Mouse (Mus musculus) liver (tissue): ENCODE data around the gene Dennd5a.

Experiments used
- DNase-seq: peaks from one replicate; pipeline ENCODE4 v3.0.0-alpha.2; 2020; ENCODE audit warnings: mixed read lengths

Dennd5a gene

DNA sequence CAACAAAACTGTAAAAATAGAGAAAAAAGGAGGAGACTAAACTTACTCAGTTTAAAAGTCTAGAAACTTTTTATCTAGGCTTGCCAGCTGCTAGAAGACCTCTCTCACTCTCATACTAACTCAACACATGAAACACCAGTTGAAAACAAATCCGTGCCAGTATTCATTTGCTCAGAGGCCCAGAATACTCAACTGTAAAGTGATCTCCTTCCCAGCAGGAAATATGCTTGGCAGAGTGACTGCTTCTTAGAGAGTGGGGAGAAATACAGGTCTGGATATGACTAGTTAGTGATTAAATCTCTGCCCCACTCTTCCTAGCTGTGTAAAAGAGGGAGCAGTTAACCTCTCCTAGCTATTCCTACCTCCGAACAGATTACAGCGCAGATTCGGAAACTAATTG, 2.3 kb upstream of the Dennd5a start:
- DNase-seq = no peak

DNA sequence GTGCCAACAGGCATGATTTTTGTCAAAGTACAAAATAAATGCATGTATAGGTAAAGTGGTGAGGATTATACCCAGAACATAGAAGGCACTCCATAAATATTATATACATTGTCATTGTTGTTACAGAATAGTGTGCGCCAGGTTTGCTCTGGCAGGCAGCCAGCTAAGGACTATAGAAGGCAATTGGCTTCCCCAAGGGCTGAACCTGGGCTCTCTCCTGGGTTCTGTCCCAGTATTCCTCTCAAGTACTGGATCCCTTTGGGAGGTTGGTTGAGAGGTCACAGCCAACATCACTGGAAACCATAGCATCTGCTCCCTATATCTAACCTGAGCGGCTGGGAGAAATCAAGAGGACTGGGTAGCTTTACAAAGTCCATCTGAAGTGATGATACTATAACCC, 1.3 kb upstream of the Dennd5a start:
- no peak for DNase-seq

DNA sequence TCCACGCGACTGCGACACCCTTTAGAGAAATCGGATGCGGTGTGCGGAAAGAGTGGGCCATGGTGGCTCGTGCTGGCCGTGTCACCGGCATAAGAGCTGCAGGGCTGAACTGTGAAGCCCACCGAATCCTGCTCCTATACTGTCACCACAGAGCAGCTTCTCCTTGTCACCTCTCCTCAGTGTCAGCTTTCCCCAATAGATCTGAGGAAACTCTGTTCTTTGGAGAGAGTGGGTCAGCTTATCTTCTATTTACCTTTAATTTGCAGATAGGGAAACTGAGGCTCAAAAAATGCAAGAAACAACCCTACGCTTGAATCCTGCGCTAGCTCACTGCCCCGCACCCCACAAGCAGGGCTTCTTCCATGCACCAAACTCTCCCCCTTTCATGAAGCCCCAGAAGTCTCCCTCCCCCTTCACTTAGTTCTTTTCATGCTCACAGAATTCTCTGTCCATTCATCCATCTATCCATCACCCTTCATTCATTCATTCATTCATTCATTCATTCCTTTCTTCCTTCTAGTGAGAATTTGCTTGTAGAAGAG, 414 bp upstream of the Dennd5a start:
- no peak for DNase-seq

DNA sequence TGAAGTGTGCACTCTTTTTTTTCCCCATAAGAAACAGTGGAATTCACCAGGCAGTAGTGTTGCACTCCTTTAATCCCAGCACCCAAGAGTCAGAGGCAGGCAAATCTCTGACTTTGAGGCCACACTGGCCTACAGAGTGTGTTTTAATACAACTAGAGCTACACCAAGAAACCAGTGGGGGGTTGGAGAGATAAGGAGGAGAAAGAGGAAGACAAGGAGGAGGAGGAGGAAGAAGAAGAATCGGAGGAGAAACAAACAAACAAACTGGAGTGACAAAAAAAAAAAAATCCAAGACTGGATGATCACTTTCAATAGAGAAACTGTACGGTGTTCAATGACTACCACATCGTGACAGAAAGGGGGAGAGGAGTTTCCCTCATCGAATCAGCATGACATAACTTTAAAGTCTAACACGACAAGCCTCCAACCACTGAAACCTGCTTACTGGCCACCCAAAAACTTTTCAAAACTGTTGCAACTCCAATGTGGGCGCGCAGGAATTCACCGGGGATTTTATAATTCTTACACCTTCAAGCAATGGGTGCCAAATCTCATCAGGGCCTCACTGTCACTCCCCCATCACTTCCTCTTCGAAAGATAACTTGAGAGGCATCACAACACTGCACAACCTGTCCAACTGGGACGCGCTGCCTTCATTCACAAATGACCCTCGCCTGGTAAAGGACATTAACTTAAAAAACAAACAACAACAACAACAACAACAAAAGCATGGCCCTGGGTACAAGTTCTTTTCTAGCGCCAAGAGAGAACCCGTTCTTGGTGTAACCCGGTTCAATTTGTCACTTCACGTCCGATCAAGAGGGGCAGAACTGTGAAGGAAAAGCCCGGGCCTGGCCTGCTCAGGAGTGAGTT, 1.2 kb downstream of the Dennd5a start:
- peak; percentile 33 for DNase-seq

DNA sequence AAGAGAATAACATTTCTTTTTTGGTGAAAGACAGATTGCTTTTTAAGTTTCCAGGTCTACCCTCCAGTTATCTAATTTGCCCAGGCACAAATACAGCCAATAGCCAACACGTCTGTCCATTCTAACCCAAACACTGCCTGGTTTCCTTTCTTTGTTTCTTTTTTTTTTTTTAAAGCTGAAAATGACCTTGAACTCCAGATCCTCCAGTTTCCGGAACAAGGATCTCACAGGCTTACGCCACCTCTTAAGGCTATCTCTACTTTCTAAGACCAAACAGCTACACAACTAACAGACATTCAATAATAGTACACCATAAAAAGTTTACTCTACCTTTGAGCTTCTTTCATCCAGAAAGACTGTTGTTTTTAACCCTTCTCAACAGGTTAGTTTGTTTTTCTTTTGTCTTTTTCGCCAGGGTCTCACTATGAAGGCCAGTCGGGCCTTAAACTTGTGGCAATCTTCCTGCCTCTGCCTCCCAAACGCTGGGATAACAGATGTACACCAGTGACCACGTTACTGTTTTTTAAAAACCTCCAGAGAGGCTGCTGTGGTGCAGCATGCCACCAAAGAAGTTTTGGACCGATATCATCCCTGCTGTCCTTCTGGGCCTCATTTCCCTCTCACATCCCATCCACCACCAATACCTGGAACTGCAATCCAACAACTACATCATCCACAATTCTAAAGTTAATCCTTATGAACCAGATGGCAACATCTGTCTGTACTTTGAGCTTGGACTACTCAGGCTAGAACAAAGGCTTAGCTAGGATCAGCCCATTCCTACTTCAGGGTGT, 2.1 kb downstream of the Dennd5a start:
- DNase-seq = no peak

DNA sequence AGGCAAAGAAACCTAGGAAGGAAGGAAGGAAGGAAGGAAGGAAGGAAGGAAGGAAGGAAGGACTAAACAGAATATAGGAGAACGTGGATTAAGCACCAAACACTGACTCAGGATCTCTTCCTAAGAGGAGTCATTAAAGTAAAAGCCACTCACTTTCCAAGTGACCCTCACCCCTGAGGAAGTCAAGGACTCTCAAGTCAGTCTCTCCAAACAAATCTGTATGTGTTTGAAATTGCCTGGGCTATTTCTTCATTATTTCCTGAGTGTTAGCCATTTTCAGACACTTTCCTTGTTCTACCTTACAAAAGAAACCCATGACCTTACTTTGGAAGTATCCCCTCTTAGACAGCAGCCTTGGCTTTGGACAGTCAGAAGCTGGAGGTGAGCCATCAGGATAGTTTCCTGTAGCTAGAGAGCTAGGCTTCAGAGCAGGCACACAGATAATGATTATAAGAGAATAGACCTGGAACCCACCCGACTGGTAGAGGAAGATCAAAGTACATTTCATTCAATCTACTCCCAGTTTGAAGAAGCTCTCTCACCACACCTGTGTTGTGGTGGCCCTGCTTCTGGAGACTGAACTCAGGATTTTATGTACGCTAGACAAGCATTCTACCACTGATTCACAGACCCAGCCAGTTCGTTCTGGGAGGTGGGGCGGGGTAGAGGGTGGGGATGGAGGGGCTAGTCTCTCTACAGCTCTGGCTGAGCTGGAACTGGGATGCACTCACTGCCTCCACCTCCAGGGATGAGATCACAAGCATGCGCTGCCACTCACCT, 5.5 kb downstream of the Dennd5a start:
- no peak for DNase-seq

DNA sequence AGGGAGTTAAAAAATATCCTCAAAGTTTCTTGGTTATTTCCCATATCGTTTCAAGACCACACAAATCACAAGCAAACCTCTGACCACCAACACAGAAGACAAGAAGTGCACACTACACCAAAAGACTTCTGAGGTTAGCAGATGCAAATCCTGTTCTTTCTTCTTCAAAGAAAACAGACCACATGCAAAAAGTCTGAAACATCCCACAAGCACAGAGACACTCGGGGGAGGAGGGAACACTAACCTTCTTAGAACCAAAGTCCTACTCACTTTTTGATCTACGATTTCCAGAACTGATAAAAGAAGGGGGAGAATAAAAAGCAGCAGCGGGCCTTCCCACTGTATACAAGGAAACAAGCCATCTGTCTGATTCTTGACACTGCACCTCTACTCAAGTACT, 9.0 kb downstream of the Dennd5a start:
- DNase-seq = no peak

DNA sequence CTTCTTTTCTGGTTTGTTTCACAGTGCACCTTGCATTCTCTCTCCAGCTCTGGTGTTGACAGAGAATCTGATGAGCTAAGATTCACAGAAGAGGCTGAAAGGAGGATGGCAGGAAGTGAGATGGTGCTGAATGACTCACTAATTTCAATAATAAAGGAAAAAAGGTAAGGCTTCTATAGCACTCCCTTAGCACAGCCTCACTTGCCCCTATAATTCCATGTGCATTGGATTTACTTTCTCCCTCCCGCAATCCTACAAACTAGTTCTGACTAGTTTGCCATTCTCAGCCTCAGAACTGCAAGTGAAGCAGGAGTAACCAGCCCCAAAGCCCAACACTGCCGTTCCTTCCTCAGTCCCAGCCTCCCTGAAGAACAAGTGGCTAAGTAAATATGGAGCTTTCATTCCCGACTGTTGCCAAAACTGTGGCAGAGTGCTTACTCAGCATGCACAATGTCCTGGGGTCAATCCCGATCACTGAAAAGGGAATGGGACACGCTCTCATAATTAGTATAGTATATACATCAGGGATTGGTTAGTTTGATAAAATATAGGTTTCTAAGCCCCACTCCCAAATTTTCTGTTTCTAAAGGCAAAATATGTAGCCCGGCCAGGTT, 15.7 kb downstream of the Dennd5a start:
- DNase-seq = no peak

DNA sequence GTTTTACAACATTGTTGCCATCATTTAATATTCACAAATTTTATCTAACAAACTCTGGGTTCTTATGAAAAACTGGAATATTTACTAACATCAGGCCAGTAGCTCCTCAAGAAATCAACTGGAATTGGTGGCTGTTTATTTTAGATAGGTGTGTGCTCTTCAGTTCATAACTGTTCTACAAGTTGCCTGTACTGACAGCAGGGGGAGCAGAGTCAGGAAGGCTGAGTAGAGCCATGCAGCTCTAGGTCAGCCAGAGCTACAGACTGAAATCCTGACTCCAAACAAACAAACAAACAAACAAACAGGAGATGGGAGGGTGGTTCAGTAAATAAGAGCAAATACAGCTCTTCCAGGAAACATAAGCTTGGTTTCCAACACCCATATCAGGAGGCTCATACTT, 30.6 kb downstream of the Dennd5a start:
- no peak for DNase-seq

DNA sequence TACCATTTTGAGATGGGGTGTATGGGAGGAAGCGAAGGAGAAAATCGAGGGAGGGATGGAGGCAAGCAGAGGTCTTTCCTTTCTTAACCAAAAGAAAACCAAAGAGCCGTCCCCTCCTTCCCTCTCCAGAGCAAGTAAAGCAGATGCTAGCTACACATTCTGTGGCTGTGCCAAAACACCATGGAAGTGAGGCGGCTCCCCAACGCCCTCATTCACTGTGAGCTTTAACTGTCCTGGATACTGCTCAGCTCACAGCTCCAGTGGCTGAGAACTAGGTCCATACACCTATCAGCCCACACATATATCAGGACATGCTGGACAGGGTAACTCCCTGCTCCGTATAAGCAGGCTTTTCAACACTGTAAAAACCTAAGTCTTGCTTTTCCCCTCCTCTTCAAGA, 31.9 kb downstream of the Dennd5a start:
- no peak for DNase-seq

DNA sequence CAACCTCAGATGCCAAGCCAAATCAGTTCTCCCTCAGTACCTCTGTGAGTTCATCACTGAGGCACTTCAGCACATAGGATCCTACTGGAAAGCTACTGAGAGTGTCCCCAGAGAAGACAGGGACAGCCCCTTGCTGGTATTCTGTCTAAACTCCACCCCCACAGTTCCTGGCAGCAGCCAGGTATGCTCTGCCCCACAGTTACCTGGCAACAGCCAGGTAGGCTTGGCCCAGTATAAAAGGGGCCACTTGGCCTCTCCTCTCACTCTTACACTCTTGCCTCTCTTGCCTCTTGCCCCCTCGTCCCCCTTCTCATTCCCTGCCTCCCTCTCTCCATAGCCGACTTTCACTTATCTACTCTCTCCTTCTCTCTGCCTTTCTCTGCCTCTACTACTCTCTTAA, 35.3 kb downstream of the Dennd5a start:
- DNase-seq = no peak

DNA sequence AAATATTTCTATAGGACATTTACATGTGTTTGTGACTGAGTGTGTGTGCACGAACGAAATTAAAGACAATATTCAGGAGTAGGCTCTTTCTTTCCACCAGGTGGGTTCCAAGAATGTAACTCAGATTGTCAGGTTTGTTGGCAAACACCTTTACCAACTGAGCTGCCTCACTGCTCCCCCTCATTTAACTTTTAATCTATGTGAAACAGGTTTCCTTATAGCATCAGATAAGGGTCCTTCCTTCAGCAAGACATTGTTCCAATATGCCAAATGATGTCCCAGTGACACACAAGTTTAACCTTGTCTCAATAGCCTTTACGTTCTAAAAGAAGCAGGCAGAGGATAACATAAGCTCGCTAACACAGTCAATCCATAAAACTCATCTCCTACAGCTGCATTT, 37.4 kb downstream of the Dennd5a start:
- DNase-seq = no peak

DNA sequence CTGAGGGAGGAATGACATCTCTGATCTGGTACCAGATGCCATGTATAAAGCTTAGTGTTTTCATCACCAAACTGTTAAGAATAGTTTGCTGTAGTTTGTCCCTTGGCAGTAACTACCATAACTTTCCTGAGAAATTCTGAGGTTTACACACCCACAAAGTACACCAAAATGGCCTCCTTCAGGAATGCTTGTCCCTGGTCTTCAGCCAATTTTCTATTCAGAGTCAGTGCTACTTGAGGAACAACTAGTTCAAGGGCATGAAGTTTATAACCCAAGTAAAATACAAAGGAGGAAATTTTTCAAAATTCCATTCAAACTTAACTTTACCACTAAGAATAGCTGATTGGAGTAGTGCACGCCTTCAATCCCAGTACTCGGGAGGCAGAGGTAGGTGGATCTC, 54.1 kb downstream of the Dennd5a start:
- DNase-seq = no peak

DNA sequence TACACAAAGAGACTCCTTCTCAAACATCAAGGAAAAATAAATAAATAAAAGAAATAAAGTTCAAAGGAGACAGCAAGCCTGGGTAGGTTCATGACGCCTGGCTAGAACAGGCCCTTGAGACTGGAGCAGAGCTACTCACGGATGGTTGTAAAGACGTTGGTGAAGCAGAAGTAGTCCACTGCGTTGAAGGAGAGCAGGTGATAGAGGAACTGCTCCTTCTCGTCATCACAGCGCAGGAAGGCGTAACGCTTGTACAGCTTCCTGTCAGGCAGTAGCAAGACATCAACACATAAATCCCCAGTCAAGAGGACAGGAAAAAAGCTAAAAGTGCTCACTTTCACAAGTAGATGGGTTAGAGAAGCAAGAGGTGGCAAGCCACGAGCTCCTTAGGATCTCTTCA, 59.3 kb downstream of the Dennd5a start:
- DNase-seq = no peak

DNA sequence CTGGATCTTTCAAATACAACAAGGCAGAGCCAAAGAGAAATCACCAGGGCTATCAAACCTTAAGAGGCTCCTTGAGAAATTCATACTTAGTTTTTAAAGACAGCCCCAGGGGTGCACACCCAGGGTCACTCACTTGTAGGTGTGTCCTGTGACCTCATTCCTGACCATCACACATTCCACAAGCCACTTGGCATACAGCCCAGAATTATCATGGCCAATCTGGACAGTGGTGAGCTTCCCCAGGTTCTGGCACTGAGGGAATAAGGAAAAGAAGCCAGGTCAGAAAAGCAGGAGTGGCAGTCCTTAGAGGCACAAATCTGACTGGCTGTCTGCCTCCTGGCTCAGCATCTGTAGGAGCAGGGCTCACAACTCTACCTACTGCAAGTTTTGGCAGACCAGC, 61.4 kb downstream of the Dennd5a start:
- no peak for DNase-seq

DNA sequence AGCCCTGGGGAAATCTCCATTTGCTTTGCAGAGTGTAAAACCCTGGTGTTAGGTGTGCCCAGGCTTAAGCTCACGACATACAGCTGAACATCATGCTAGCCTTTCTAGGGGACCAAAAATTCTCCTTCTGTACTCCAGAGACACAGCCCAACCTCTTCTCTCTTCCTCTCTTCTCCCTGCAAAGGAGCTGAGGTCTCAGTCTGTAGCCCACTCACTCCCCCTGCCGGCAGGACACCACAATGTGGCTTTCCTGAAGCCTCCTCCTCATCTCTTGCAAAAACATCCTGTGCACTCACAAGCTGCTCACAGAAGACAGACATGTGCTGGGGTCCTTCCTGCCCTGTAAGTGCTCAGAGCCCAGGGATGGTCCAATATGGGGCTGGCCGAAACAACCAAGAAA, 67.7 kb downstream of the Dennd5a start:
- peak; percentile 71 for DNase-seq

DNA sequence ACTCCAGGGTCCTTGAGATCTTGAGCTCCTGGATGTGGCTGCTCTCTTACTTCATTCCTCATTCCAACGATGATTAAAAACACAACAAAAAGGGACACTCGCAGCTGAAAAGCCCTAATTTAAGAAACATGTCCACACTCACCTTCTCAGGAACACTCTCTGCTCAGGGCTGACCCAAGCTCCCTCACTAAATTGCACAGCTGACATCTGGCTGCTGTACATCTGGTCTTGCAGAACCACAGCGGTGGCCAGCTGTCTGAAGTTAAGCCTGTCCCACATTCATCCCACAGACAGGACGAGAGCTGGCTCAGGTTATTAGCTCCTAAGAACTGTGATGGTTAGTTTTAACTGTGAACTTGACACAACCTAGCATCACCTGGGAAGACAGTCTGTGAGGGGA, 68.5 kb downstream of the Dennd5a start:
- no peak for DNase-seq

DNA sequence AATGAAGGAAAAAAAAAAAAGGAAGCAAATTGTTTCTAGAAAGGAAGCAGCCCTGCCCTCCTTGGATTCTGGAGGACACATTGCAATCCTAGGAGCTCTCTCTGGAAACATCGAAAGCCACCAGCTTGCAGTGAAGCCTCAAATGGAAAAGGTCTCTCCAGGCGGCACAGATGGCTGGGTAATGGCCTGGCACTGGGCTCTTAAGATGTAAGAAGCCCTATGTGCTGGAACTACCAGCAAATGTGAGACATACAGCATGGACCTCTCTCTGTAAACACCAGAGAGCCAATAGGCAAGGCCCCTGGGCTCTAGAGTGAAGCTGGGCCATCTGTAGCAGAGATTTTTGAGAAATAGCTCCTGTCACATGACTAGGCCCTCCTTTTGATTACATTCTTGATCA, 70.0 kb downstream of the Dennd5a start:
- no peak for DNase-seq

DNA sequence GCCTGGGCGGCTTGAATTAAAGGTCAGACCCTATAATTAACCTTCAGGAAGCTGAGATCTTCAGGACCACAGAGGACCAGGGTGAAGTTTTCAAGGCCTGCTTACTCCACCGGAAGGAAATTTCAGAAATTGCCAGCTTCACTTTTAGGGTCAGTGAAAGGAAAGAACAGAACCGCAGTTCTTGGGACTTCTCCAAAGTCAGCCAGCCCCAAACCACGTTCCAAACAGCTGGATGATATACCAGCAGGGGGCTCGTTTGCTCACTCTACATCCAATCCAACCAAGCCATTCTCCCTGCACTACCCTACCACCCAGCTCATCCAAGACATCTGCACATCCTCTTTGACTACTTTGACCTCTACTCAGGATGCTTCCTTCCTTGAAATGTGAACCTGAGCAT, 71.0 kb downstream of the Dennd5a start:
- no peak for DNase-seq

DNA sequence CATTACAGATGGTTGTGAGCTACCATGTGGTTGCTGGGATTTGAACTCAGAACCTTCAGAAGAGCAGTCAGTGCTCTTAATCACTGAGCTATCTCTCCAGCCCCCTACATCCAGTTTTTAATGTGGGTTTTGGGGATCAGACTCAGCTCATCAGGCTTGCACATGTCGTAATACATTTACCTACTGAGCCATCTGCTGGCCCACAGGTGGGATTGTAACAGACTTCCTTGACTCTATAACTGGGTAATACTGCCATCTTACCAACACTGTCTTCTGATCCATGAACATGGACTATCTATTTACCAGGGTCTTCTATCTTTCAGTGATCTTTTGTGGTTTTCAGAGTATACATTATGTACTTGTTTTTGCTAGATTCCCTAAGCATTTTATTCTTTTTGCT, 74.0 kb downstream of the Dennd5a start:
- no peak for DNase-seq

DNA sequence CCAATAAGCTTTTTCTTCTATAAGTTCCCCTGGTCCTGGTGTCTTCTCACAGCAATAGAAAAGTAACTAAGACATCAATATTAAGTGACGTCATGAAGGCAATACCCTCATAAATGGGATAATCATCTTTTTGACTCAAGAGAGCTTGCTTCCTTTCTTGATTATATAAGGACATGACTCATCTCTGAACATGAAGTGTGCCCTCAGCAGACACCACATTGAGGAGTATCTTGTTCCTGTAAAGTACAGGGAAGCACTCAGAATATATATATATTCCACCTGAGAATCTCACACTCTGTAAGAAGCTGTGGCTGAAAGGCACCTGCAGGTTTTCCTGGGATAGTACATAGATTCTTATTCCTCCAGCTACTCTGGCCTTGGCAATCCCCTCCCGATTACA, 77.7 kb downstream of the Dennd5a start:
- DNase-seq = no peak

DNA sequence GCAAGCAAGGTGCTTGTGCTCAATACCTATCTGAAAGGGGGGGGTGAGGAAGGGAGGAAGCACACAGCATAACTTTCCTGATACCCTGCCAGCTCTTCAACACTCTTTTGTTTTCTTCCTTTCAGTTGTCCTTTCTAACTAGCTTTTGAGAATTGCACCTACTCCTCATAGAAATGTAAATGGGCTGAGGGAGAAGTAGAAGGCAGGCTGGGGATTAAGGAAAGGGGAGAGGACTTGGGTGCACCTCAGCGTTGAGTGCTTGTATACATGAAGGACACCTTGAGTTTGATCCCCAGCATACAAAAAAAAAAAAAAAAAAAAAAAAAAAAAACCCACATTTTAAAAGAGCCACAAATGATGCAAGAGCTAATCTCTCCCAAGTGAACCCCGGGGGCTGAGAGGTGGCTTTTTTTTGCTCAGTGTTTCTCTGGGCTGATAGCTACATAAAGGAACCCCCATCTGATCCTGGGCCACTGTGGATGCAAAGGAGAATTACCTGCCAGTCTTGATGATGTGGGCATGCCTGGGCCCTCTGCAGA, 78.6 kb downstream of the Dennd5a start:
- no peak for DNase-seq

DNA sequence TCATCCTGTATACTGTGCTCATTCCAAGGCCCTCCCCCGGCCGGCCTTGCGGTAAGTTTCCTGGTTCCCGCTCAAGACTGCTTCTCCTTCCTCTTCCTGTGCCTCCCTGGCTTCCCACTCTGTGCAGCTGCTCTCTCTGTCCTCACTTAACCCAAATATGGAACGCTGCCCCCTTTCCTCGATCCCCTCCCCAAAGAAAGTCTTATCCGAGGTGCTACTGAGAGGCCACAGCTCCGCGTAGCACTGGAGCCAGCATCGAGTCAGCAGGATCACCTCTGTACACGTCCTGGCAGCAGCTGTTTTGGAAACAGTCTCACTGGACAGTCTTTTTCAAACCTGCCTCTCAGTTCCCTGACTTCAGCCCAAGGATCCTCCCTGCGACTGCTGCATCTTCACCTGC, 81.1 kb downstream of the Dennd5a start:
- peak; percentile 11 for DNase-seq
